In the genomic region with DNA sequence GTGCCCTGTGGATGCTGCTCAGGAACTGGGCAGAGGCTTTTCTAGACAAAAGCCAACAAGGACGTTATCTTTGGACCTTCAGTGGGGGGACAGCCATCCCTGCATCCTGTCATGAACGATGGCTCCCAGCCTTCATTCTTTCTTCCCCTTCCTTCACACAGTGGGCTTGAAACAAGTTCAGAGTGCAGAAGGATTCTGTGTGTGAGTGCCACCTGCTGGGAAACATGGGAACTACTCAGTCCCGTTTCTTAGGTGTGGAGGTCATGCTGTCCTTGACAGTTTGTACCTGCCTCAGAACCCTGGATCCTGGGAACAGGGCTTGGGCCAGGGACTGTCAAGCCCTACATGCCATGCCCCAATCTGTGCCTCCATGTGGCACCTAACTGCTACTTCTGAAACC, we compare ENCODE assay signal across 8 mouse cellular contexts. TPM values are rescaled to one million over a fixed set of nuclear protein-coding genes. Genes with fewer than 3 reads are reported as not detected.
A peak's percentile ranks its signal among the peaks of the same experiment; 100 is the strongest.
DNase-seq lines count a peak whose midpoint lies in the region; TF ChIP-seq lines count a peak whose summit lies in the region.
"Had no signal": no experiment of that assay in that cellular context is flagged by ENCODE, and none has a peak within 500 bp of the region (broad histone marks: within the 10 kb centered on the region; RNA-seq: fewer than 3 reads in every experiment).

No protein-coding gene starts in this region.

- intact Hi-C loops in heart, postnatal 10 days (cut with DNase I), result loop anchor here (2.0 kb wide), 1 partner anchor 88 kb away; no protein-coding TSS in a partner anchor

- in situ Hi-C loops in ES-E14 (cut with MboI; ENCODE audit: low sequenced_read_pairs in 2 of 2, unreplicated experiment in 2 of 2), result no loop called here

- peaks cover 13% of the 10 kb centered on the region for H3K36me3 ChIP-seq in ES-E14 (ENCODE audit: control insufficient read depth, insufficient read depth, low read length, poor library complexity, severe bottlenecking)
- peaks cover 48% of the 10 kb centered on the region for H3K36me3 ChIP-seq in embryonic facial prominence, embryonic 10.5 days (replicated peaks)

- no peak overlapping the region for H3K27ac ChIP-seq in ES-E14 (ENCODE audit: insufficient read depth, low read depth, low read length, poor library complexity, severe bottlenecking)
- H3K27ac ChIP-seq in embryonic facial prominence, embryonic 10.5 days (replicated peaks), result no peak overlapping the region
- H3K27ac ChIP-seq: macrophage had no signal

- H3K27me3 ChIP-seq in embryonic facial prominence, embryonic 10.5 days (replicated peaks; ENCODE audit: low read depth, poor library complexity, severe bottlenecking), result no peaks in the 10 kb centered on the region

- H3K4me1 ChIP-seq in ES-E14 (ENCODE audit: control insufficient read depth in 2 of 2, insufficient read depth in 2 of 2, low read length in 2 of 2, poor library complexity in 1 of 2), result peaks cover 3 to 11% of the 10 kb centered on the region in 2 experiments; a peak in 2 of 4 replicates
- peaks cover 30% of the 10 kb centered on the region for H3K4me1 ChIP-seq in embryonic facial prominence, embryonic 10.5 days

- no peak overlapping the region for H3K4me3 ChIP-seq in ES-E14 (ENCODE audit: insufficient read depth in 1 of 2, low read depth in 1 of 2, low read length in 2 of 2, poor library complexity in 1 of 2, severe bottlenecking in 1 of 2)
- no peak overlapping the region for H3K4me3 ChIP-seq in embryonic facial prominence, embryonic 10.5 days

- H3K9ac ChIP-seq in ES-E14 (ENCODE audit: insufficient read depth, low read depth, low read length, poor library complexity, severe bottlenecking), result no peak overlapping the region

- DNase-seq in ES-E14 (ENCODE audit: low read depth, low spot score), result peak; percentile 85
- DNase-seq in adrenal gland, postnatal 10 days, result peak; percentile 75
- peak; percentile 77 for DNase-seq in embryonic facial prominence, embryonic 10.5 days (ENCODE audit: low spot score)
- DNase-seq in heart, postnatal 10 days, result peak; percentile 77 to 84
- peak; percentile 48 for DNase-seq in left cerebral cortex, adult 11 months (ENCODE audit: low spot score)
- DNase-seq in mesoderm, embryonic 11.5 days (ENCODE audit: low read depth, low spot score), result peak; percentile 82
- DNase-seq in right cerebral cortex, postnatal 4 days, result peak; percentile 59

- 10% methylated on average over 3 of the region's 3 CpGs for WGBS in embryonic facial prominence, embryonic 10.5 days

- no peaks in the 10 kb centered on the region for H3K9me3 ChIP-seq in ES-E14 (ENCODE audit: control insufficient read depth, insufficient read depth, low read depth, low read length)
- no peaks in the 10 kb centered on the region for H3K9me3 ChIP-seq in embryonic facial prominence, embryonic 10.5 days

TF ChIP-seq in ES-E14, 5 proteins besides CTCF, POLR2A, EP300 and RAD21:
- TF ChIP-seq ZNF384 (IDR thresholded peaks at IDR 0.05; ENCODE audit: low read depth, low read length) (no peak), ZC3H11A (IDR thresholded peaks at IDR 0.05; ENCODE audit: borderline replicate concordance, low read depth, low read length) (peak; percentile 42; the same call in 1 of the 2 replicates)
TF ChIP-seq in ES-E14: peak in this region for 1.

RNA-seq across cellular contexts. Expression of a gene that starts 2.3 kb away (rescaled TPM):
- 48.8 and 49.3 TPM in 2 replicates for total RNA-seq in ES-E14 (2012; rRNA removed)
- 10 to 100 TPM; 53.1 to 53.9 TPM for total RNA-seq in adrenal gland, postnatal 10 days (2021)
- polyA plus RNA-seq in embryonic facial prominence, embryonic 10.5 days (2016; fragmentation: Nextera tagmentation; extraction: Ambion mirVana), result 82.0 and 87.7 TPM in 2 replicates
- total RNA-seq in heart, postnatal 10 days (2021), result 10 to 100 TPM; 49.3 to 61.9 TPM

RNA-seq across cellular contexts. Expression of a gene that starts 2.5 kb away (rescaled TPM):
- 26.5 and 37.1 TPM in 2 replicates for total RNA-seq in ES-E14 (2012; rRNA removed)
- total RNA-seq in adrenal gland, postnatal 10 days (2021), result 10 to 100 TPM in 1 of 2 experiments, 1 to 10 TPM in 1; 9.0 to 13.2 TPM
- 20.2 and 21.4 TPM in 2 replicates for polyA plus RNA-seq in embryonic facial prominence, embryonic 10.5 days (2016; fragmentation: Nextera tagmentation; extraction: Ambion mirVana)
- 10 to 100 TPM in 1 of 2 experiments, 1 to 10 TPM in 1; 9.6 to 11.1 TPM for total RNA-seq in heart, postnatal 10 days (2021)

RNA-seq across cellular contexts. Expression of a gene that starts 14.4 kb away (rescaled TPM):
- 24.0 and 43.4 TPM in 2 replicates for total RNA-seq in ES-E14 (2012; rRNA removed)
- 10 to 100 TPM; 52.2 to 87.4 TPM for total RNA-seq in adrenal gland, postnatal 10 days (2021)
- 43.0 and 46.9 TPM in 2 replicates for polyA plus RNA-seq in embryonic facial prominence, embryonic 10.5 days (2016; fragmentation: Nextera tagmentation; extraction: Ambion mirVana)
- 10 to 100 TPM; 10.6 to 13.6 TPM for total RNA-seq in heart, postnatal 10 days (2021)

RNA-seq across cellular contexts. Expression of a gene that starts 50.1 kb away (rescaled TPM):
- 146 and 216 TPM in 2 replicates for total RNA-seq in ES-E14 (2012; rRNA removed)
- 100 to 1,000 TPM; 113 to 117 TPM for total RNA-seq in adrenal gland, postnatal 10 days (2021)
- polyA plus RNA-seq in embryonic facial prominence, embryonic 10.5 days (2016; fragmentation: Nextera tagmentation; extraction: Ambion mirVana), result 99.0 and 103 TPM in 2 replicates
- total RNA-seq in heart, postnatal 10 days (2021), result 100 to 1,000 TPM; 104 to 116 TPM

RNA-seq across cellular contexts. Expression of a gene that starts 54.1 kb away (rescaled TPM):
- 1.2 and 2.2 TPM in 2 replicates for total RNA-seq in ES-E14 (2012; rRNA removed)
- total RNA-seq in adrenal gland, postnatal 10 days (2021), result 10 to 100 TPM; 16.3 to 23.5 TPM
- 0.84 and 1.6 TPM in 2 replicates for polyA plus RNA-seq in embryonic facial prominence, embryonic 10.5 days (2016; fragmentation: Nextera tagmentation; extraction: Ambion mirVana)
- total RNA-seq in heart, postnatal 10 days (2021), result 1 to 10 TPM; 5.6 to 7.7 TPM
